Mouse (Mus musculus) bone marrow macrophage, adult 2 months (primary cell): ENCODE results near the gene Olig3.

Experiments
- CTCF ChIP-seq: IDR thresholded peaks from 2 replicates; pipeline ENCODE4 v1.5.1; 2012; ENCODE audit warnings: low read depth, mild to moderate bottlenecking, low read length, moderate library complexity
- POLR2A ChIP-seq: IDR thresholded peaks from 2 replicates; pipeline ENCODE4 v1.6.1; 2012; ENCODE audit warnings: mild to moderate bottlenecking, low read depth, low read length, borderline replicate concordance

DNA sequence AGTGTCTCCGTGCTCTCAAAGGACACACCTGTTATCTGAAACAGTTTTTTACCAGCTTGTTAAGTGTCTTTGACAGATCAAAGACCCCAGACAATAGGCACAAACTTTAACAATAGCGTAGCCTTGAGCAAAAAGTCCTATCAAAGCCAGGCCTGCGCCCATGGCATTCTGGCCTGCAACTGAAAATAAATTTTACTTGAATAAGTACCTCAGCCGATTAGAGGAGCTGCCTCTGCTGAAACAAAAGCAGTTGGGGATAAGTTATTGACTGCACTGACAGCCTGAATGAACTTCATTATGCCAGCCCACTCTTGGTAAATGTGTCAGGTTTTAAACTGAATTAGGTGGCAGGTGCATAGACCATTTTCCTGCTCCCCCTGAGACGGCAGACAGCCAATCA, 15.9 kb downstream of the Olig3 start:
- no peak for TF ChIP-seq CTCF
- no peak for TF ChIP-seq POLR2A
